Mouse (Mus musculus) cerebellum, adult (tissue): ENCODE data around the gene Ttc28.

Experiments used
- ATAC-seq: cut with Nextera tagmentation; 2 replicates; pipeline ENCODE4 v1.9.2; 2017; ENCODE audit warnings: mild to moderate bottlenecking, moderate library complexity, mixed read lengths; ENCODE audit not compliant: insufficient number of reproducible peaks, low FRiP score, low TSS enrichment

Gene Ttc28

DNA sequence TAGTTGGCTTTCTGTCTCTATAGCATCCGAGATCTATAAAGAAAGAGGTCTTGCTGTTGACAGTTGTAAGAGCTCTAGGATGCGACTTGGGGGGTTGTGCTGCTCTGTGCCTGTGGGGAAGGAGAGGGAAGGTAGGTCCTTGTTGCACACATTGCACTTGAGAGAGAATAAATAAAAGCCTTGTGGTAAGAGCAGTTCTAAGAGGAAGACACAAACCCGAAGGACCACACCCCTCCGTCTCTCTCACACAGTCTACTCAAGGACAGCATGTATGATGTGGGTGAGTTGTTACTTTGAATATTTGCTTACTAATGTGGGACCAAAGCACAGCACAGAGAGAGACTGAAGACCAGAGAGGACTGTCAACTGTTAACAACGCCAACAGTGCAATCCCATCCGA lies 160.2 kb downstream of the Ttc28 start:
- no peak for ATAC-seq

DNA sequence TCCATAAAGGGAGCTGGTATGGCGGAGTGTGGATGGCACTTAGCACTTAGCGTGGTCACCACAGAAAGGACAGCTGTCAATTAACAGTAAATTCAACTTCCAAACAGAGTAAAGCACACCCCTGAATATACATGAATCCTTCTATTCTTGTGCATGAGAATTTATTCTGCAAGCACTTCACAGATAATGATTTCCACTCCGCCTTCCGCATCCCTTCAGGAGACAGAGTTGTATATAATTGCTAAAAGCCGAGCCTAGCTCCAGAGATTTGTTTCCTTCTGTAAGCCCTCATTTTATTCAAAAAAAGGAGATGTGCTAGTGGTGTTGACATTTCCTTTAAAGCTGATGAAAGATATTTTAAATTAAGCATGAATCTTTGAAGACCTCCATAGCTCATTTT lies 162.3 kb downstream of the Ttc28 start:
- ATAC-seq = no peak

GRCm38 (mm10) chr5:111044193-111044592 lies 164.6 kb downstream of the Ttc28 start:
- ATAC-seq = no peak

- no peak for ATAC-seq
These were observed 166.8 kb downstream of the Ttc28 start for GRCm38 (mm10) chr5:111046359-111046758.

GRCm38 (mm10) chr5:111046841-111047476 lies 167.4 kb downstream of the Ttc28 start:
- ATAC-seq = no peak

DNA sequence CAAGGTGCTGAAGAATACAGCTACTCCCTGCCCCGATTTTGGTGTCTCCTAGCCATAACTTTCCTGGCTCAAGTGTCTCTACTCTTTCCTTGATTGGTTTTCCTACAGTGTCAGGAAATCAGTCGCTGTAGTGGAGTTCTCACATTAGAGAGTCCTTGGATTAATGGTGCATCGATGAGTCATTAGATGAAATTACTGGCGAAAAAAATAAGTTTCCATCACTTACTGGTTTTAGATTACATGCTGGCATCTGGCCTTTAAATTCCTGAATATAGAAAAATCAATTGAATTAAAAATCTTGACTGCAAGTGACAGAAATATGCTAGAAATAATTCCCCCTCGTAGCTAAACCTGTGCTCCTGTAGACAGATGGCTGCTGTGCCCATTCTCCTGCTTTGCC lies 168.4 kb downstream of the Ttc28 start:
- no peak for ATAC-seq

- ATAC-seq = no peak
These were observed 170.0 kb downstream of the Ttc28 start for GRCm38 (mm10) chr5:111049584-111049983.

- ATAC-seq = peak; percentile 66; the same call in 1 of the 2 replicates
These were observed 170.5 kb downstream of the Ttc28 start for GRCm38 (mm10) chr5:111050135-111050534.

GRCm38 (mm10) chr5:111054380-111054779 lies 174.8 kb downstream of the Ttc28 start:
- ATAC-seq = no peak

GRCm38 (mm10) chr5:111054848-111055428 lies 175.3 kb downstream of the Ttc28 start:
- ATAC-seq = no peak

- no peak for ATAC-seq
These were observed 175.9 kb downstream of the Ttc28 start for GRCm38 (mm10) chr5:111055507-111055906.

GRCm38 (mm10) chr5:111057084-111057483 lies 177.5 kb downstream of the Ttc28 start:
- no peak for ATAC-seq

DNA sequence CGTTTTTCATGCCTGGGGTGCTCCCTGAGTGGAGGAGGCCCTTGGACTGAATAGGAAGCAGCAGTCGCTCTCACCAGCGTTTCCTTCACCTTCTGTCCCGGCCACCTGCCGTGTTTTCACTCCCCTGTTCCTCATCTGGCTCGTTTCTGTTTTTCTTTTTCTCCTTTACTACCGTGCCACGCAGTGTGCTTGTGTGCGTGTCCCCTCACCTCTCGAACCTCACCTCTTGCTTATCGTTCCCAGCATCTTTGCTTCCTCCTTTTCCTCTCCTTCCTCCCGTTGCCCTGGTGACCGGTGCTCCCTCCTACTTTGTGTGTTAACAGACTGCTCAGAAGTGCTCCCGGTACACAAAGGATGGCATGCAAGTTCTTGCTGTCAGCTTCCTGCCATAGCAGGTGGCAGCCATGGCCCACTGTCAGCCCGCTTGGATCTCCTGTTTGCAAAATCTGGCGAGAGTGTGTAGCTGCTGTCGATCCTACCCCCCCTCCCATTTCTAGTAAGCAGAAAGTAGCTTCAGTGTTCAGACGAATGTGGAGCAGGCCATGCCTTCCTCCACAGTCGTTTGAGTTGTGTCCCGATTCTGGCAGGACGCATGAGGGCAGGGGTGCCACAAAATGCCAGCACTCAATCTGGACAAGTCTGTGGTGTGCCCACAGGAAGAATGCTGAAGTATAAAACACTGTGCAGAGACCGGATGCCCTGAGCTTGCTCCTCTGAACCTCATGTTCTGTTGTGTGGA lies 179.0 kb downstream of the Ttc28 start:
- peak; percentile 61; the same call in 1 of the 2 replicates for ATAC-seq

DNA sequence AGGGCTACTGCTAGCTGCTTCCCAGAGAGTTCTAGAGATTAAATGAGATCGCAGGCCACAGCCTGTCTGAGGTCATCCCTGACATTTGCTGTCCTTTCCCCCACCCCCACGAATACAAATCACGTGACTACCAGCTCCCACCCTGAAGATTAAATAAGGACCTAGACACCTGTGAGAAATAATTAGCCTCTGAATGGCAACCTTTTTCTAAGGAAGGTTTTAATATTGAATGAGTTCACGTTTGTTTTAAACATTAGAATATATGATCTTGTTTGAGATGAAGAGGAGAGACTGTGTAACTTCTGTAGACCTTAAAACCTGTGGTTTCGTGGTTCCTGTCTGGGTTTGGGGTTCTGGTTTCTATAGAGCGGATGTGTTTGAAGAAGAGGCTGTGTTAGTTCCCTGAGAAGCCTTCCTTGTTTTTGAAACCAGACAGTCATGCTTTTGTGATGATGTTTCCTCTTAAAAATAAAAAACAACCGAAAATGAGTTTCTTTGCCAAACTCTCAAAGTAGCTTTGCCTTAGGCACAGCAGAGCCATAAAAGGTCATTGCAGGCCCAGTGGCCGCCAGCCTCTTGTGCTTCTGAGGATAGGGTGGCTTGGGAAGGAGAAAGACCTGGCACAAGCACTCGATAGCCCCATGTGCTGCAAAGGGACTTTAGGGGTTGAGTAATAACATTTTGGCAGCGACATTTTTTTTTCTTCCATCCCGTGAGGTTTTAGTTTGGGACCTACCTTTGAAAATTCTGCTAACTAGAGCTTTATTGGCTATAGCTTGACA lies 179.7 kb downstream of the Ttc28 start:
- ATAC-seq = no peak; the same call in 1 of the 2 replicates

DNA sequence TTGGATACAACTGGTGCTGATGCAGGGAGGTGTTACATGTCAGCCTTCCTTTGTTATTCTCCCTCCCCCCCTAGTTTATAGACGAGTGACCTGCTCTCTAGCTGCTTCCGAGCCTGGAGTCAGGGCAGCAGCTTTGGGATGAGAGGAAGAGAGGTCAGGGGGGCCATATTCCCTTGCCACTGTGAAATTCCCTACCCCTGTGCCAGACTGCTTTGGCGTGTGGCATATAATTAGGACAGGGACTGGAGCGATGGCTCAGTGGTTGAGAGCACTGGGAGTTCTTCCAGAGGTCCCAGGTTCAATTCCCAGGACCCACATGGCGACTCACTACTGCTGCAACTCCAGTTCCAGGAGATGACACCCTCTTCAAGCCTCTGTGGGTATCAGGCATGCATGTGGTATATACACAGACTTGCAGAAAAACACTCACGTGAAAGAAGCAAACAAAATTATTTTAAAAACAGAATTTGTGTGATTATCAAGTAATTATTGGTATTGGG lies 180.7 kb downstream of the Ttc28 start:
- ATAC-seq = no peak

- no peak for ATAC-seq
These were observed 183.6 kb downstream of the Ttc28 start for GRCm38 (mm10) chr5:111063155-111063554.

- no peak for ATAC-seq
These were observed 184.4 kb downstream of the Ttc28 start for GRCm38 (mm10) chr5:111063991-111064390.

GRCm38 (mm10) chr5:111065770-111066169 lies 186.2 kb downstream of the Ttc28 start:
- ATAC-seq = no peak

DNA sequence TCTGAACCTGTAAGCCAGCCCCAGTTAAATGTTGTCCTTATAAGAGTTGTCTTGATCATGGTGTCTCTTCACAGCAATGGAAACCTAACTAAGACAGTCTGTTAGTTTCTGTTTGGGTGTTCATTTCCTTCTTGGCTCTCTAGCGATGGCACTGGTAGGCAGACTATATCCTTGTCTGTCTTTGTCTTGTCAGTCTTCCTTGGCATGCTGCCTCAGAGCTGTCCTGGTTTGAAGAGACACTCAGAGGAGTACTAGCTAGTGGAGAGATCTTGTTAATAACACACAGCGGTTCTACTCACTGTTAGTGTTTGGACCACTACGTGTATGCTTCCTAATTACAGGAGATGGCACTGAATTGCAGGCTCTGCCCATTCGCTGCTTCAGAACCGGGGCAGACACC lies 189.9 kb downstream of the Ttc28 start:
- no peak for ATAC-seq

GRCm38 (mm10) chr5:111069931-111070330 lies 190.3 kb downstream of the Ttc28 start:
- no peak for ATAC-seq

DNA sequence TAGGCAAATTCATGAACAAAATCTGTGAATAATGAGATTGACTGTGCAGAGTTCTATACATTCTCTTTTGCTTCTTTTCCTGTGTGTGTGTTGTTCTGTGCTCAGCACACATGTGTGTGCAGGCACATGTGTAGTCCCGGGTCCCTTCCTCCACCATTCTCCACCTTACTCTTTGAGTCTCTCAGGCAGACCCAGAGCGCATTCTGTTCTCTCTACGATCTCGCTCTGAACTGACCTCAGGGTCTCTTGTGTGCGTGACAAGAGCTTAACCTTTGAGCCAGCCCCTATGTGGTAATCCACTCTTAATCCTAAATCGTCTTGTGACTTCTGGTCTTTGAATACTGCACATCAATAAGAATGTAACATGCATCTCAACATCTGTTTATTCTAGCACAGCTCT lies 190.8 kb downstream of the Ttc28 start:
- no peak for ATAC-seq
